24 mouse cellular contexts compared by ENCODE assay signal in genomic region chr3:107073863-107074262, GRCm38 (mm10). TPM values are rescaled to one million over a fixed set of nuclear protein-coding genes. Genes with fewer than 3 reads are reported as not detected.
DNase-seq lines count a peak whose midpoint lies in the region; ATAC-seq and TF ChIP-seq lines count a peak whose summit lies in the region.
"Had no signal": no experiment of that assay in that cellular context is flagged by ENCODE, and none has a peak within 500 bp of the region (broad histone marks: within the 10 kb centered on the region; RNA-seq: fewer than 3 reads in every experiment).

No protein-coding gene starts in this region.

- DNase-seq in kidney, adult 2 months, result no peak
- no peak for DNase-seq in kidney, postnatal 36 days
- no peak for DNase-seq in CH12.LX (ENCODE audit: extremely low read depth)
- DNase-seq in embryo, embryonic 10.5 days (ENCODE audit: low spot score), result no peak
- DNase-seq in heart, adult 9 months (ENCODE audit: low spot score in 2 of 2), result no peak
- DNase-seq: adrenal gland, postnatal 10 days; cerebellum, postnatal 14 days; forebrain, postnatal 0 days; gastrocnemius, postnatal 36 days; kidney, adult 9 months; liver, embryonic 13.5 days; lung, postnatal 14 days; right cerebral cortex, postnatal 25 days had no signal

- dilution Hi-C loops in CH12.LX (cut with MboI; ENCODE audit: extremely low pct_ligation_motif_present, extremely low pct_unique_long_range_greater_than_20kb, low sequenced_read_pairs), result no loop called here

- TF ChIP-seq CTCF in kidney, adult 2 months (conservative IDR thresholded peaks at IDR 0.05; ENCODE audit: insufficient read depth, insufficient read length, low read depth, low read length), result 0 out of 2 replicates have a peak, but pooled peaks have one; percentile 5
- TF ChIP-seq CTCF in CH12.LX (conservative IDR thresholded peaks at IDR 0.05 in 1 of 2, IDR thresholded peaks at IDR 0.05 in 1 of 2; ENCODE audit: low read depth in 2 of 2, low read length in 2 of 2), result peak in 1 of 2 experiments; percentile 85; a peak in 2 of 4 replicates

- H3K9ac ChIP-seq in CH12.LX (ENCODE audit: insufficient read depth, low read depth), result no peak overlapping the region
- H3K9ac ChIP-seq: forebrain, postnatal 0 days; limb, embryonic 12.5 days; liver, embryonic 13.5 days; midbrain, embryonic 12.5 days; neural tube, embryonic 13.5 days had no signal

- TF ChIP-seq EP300 in CH12.LX (IDR thresholded peaks at IDR 0.05; ENCODE audit: low read length), result no peak

- WGBS in kidney, adult 2 months, result 59% methylated on average over 2 of the region's 2 CpGs

- H3K27ac ChIP-seq in kidney, adult 2 months (ENCODE audit: insufficient read depth, low read depth, low read length), result no peak overlapping the region
- no peak overlapping the region for H3K27ac ChIP-seq in CH12.LX (ENCODE audit: insufficient read depth, low read depth)
- H3K27ac ChIP-seq: forebrain, embryonic 10.5 days; limb, embryonic 12.5 days; liver, embryonic 13.5 days; midbrain, embryonic 12.5 days; neural tube, embryonic 13.5 days had no signal

- in situ Hi-C loops in CH12.LX (cut with MboI; ENCODE audit: low pct_ligation_motif_present, low pct_unique_long_range_greater_than_20kb, low sequenced_read_pairs), result no loop called here

- TF ChIP-seq RAD21 in CH12.LX (IDR thresholded peaks at IDR 0.05; ENCODE audit: low read depth, low read length), result peak; percentile 75

- ATAC-seq in megakaryocyte, adult 5-6 weeks (ENCODE audit: poor library complexity, severe bottlenecking), result no peak
- 0 out of 2 replicates have a peak, but pooled peaks have one; percentile 50 for ATAC-seq in megakaryocyte progenitor cell, adult 5-6 weeks (replicated peaks; ENCODE audit: poor library complexity)
- ATAC-seq: activated CD4-positive, CD25-positive, alpha-beta regulatory T cell, adult 4 months; forebrain, postnatal 0 days had no signal

- no peak overlapping the region for H3K4me3 ChIP-seq in kidney, adult 2 months (ENCODE audit: insufficient read depth, low read depth, low read length)
- peak overlapping the region; percentile 15 for H3K4me3 ChIP-seq in megakaryocyte, embryonic 14.5 days (replicated peaks)
- H3K4me3 ChIP-seq in CH12.LX (replicated peaks in 1 of 3; ENCODE audit: low read depth in 2 of 3, low read length in 2 of 3, poor library complexity in 1 of 3), result no peak overlapping the region
- H3K4me3 ChIP-seq: forebrain, embryonic 10.5 days; limb, embryonic 12.5 days; liver, embryonic 13.5 days; midbrain, embryonic 12.5 days; neural tube, embryonic 13.5 days had no signal

- no peaks in the 10 kb centered on the region for H3K4me1 ChIP-seq in kidney, adult 2 months (ENCODE audit: control insufficient read depth, insufficient read depth, low read length)
- H3K4me1 ChIP-seq in megakaryocyte, embryonic 14.5 days, result peaks cover 26% of the 10 kb centered on the region
- H3K4me1 ChIP-seq in CH12.LX (ENCODE audit: control insufficient read depth in 1 of 2, insufficient read depth in 2 of 2), result peaks cover 32 to 48% of the 10 kb centered on the region in 2 experiments
- H3K4me1 ChIP-seq: forebrain, embryonic 10.5 days; limb, embryonic 12.5 days; liver, embryonic 13.5 days; midbrain, embryonic 12.5 days; neural tube, embryonic 13.5 days had no signal

- no peak overlapping the region for H3K4me2 ChIP-seq in CH12.LX (ENCODE audit: insufficient read depth, low read depth, poor library complexity, severe bottlenecking)
- H3K4me2 ChIP-seq: limb, embryonic 12.5 days; liver, embryonic 13.5 days; midbrain, embryonic 12.5 days; neural tube, embryonic 13.5 days had no signal

- no peaks in the 10 kb centered on the region for H3K79me2 ChIP-seq in CH12.LX (replicated peaks; ENCODE audit: control insufficient read depth, extremely low read depth, insufficient read depth, poor library complexity, severe bottlenecking)

- no peak for TF ChIP-seq POLR2A in kidney, adult 2 months (IDR thresholded peaks at IDR 0.05; ENCODE audit: low read depth, low read length)
- no peak for TF ChIP-seq POLR2A in CH12.LX (IDR thresholded peaks at IDR 0.05; ENCODE audit: low read depth, low read length)

- H3K36me3 ChIP-seq in kidney, adult 2 months (ENCODE audit: control insufficient read depth, insufficient read depth, low read length), result no peaks in the 10 kb centered on the region
- no peaks in the 10 kb centered on the region for H3K36me3 ChIP-seq in megakaryocyte, embryonic 14.5 days (replicated peaks; ENCODE audit: low read length)
- H3K36me3 ChIP-seq in CH12.LX (replicated peaks in 1 of 2; ENCODE audit: control insufficient read depth in 1 of 2, insufficient read depth in 1 of 2, low read length in 1 of 2), result no peaks in the 10 kb centered on the region
- H3K36me3 ChIP-seq: forebrain, embryonic 10.5 days; G1E; limb, embryonic 12.5 days; liver, embryonic 13.5 days; midbrain, embryonic 12.5 days; neural tube, embryonic 13.5 days had no signal

- H3K9me3 ChIP-seq in megakaryocyte, embryonic 14.5 days, result no peaks in the 10 kb centered on the region
- no peaks in the 10 kb centered on the region for H3K9me3 ChIP-seq in CH12.LX (replicated peaks; ENCODE audit: low read length)
- H3K9me3 ChIP-seq: forebrain, embryonic 10.5 days; G1E; limb, embryonic 12.5 days; liver, embryonic 13.5 days; midbrain, embryonic 12.5 days; neural tube, embryonic 13.5 days had no signal

- no peaks in the 10 kb centered on the region; the same call in 1 of the 2 replicates for H3K27me3 ChIP-seq in kidney, adult 2 months (replicated peaks; ENCODE audit: control insufficient read depth, insufficient read depth, low read length)
- H3K27me3 ChIP-seq in megakaryocyte, embryonic 14.5 days (replicated peaks), result peaks cover 15% of the 10 kb centered on the region
- H3K27me3 ChIP-seq in CH12.LX (replicated peaks), result no peaks in the 10 kb centered on the region
- H3K27me3 ChIP-seq: limb, embryonic 12.5 days; liver, embryonic 13.5 days; midbrain, embryonic 12.5 days; neural tube, embryonic 13.5 days had no signal

TF ChIP-seq in CH12.LX, 34 proteins besides CTCF, POLR2A, EP300 and RAD21:
- TF ChIP-seq ZKSCAN1 (IDR thresholded peaks at IDR 0.05; ENCODE audit: borderline replicate concordance, low read depth, low read length) (no peak), SMC3 (IDR thresholded peaks at IDR 0.05; ENCODE audit: low read depth, low read length) (peak; percentile 85), MEF2A (IDR thresholded peaks at IDR 0.05; ENCODE audit: borderline replicate concordance, low read depth, low read length) (no peak), MXI1 (IDR thresholded peaks at IDR 0.05; ENCODE audit: low read depth, low read length) (no peak), ZC3H11A (IDR thresholded peaks at IDR 0.05; ENCODE audit: low read depth, low read length) (0 out of 2 replicates have a peak, but pooled peaks have one; percentile 6), TBP (conservative IDR thresholded peaks at IDR 0.05; ENCODE audit: low read depth, low read length) (no peak), ZNF384 (IDR thresholded peaks at IDR 0.05; ENCODE audit: low read depth, low read length) (0 out of 2 replicates have a peak, but pooled peaks have one; percentile 4), USF2 (conservative IDR thresholded peaks at IDR 0.05; ENCODE audit: low read depth, low read length) (no peak)

RNA-seq across cellular contexts. Expression of gene Kcna2, which starts 27.1 kb away (rescaled TPM):
- 0.23 and 0.34 TPM in 2 replicates for polyA plus RNA-seq in kidney, adult 2 months (2012; rRNA removed)
- polyA plus RNA-seq in megakaryocyte, embryonic 14.5 days (2012; ENCODE audit: insufficient read depth, low replicate concordance), result not detected in 2 replicates
- under 0.01 and 0.07 TPM in 2 replicates for total RNA-seq in megakaryocyte, adult 5-6 weeks (2015)
- 0.04 TPM in 1 of 2 replicates, not detected in the other for total RNA-seq in megakaryocyte, adult 5-6 weeks (2017)
- total RNA-seq in CH12.LX (2012; rRNA removed) (not detected in 2 replicates), CH12.LX (2014; rRNA removed) (not detected in 2 replicates)
- polyA plus RNA-seq in CH12.LX (2012; ENCODE audit: insufficient read length, low read depth), result not detected in 2 replicates
- not detected in 2 replicates for total RNA-seq in megakaryocyte progenitor cell, adult 5-6 weeks (2015)
- not detected in 2 replicates for total RNA-seq in megakaryocyte progenitor cell, adult 5-6 weeks (2017)
- total RNA-seq: hematopoietic stem cell, adult 5-6 weeks had no signal
- polyA plus RNA-seq: C2C12; forebrain, embryonic 10.5 days; G1E had no signal

RNA-seq across cellular contexts. Expression of gene Kcna3, which starts 37.9 kb away (rescaled TPM):
- 0.49 and 1.1 TPM in 2 replicates for polyA plus RNA-seq in kidney, adult 2 months (2012; rRNA removed)
- polyA plus RNA-seq in megakaryocyte, embryonic 14.5 days (2012; ENCODE audit: insufficient read depth, low replicate concordance), result 9.2 and 16.7 TPM in 2 replicates
- 13.3 and 17.4 TPM in 2 replicates for total RNA-seq in megakaryocyte, adult 5-6 weeks (2015)
- total RNA-seq in megakaryocyte, adult 5-6 weeks (2017), result 5.6 and 6.9 TPM in 2 replicates
- total RNA-seq in CH12.LX (2012; rRNA removed), result 0.84 and 0.85 TPM in 2 replicates
- total RNA-seq in CH12.LX (2014; rRNA removed), result not detected in 2 replicates
- polyA plus RNA-seq in CH12.LX (2012; ENCODE audit: insufficient read length, low read depth), result not detected in 2 replicates
- total RNA-seq in megakaryocyte progenitor cell, adult 5-6 weeks (2015), result 11.6 and 11.9 TPM in 2 replicates
- 2.3 and 5.4 TPM in 2 replicates for total RNA-seq in megakaryocyte progenitor cell, adult 5-6 weeks (2017)
- total RNA-seq: G1E had no signal
- polyA plus RNA-seq: G1E had no signal
